Mouse (Mus musculus): ENCODE results near the gene Rassf9. TPM values are rescaled to one million over a fixed set of nuclear protein-coding genes. Genes with fewer than 3 reads are reported as not detected.

Gene Rassf9
- 0.69 TPM for polyA plus RNA-seq (2014; fragmentation: Illumina TruSeq; extraction: RNeasy Lipid Tissue Mini Kit (QIAGEN cat#74804); ENCODE audit: low read depth, low replicate concordance)

GRCm38 (mm10) chr10:102511807-102512461, at the start of gene Rassf9:
Gene Rassf9, plus strand, starts transcription at chr10:102512222.

GRCm38 (mm10) chr10:102490386-102490785, 21.6 kb upstream of the Rassf9 start, which contains the start of gene Nts:
Gene Nts, minus strand, starts transcription at chr10:102490486.

Other genes with a start within 250 kb of the Rassf9 start
- gene Nts, start 21.7 kb upstream of the Rassf9 start, polyA plus RNA-seq (2014; fragmentation: Illumina TruSeq; extraction: RNeasy Lipid Tissue Mini Kit (QIAGEN cat#74804); ENCODE audit: low read depth, low replicate concordance) = not detected